Mouse (Mus musculus) forebrain, postnatal 0 days (tissue): ENCODE results near the gene Rbm33. TPM values are rescaled to one million over a fixed set of nuclear protein-coding genes. Genes with fewer than 3 reads are reported as not detected.

Experiments
- ATAC-seq: fragments of 200-750 bp; cut with Nextera tagmentation; 2 replicates; pipeline ENCODE4 v1.8.0; 2017; ENCODE audit warnings: mild to moderate bottlenecking, moderate library complexity
- DNase-seq: peaks from one replicate; pipeline ENCODE4 v3.0.0-alpha.2; 2015
- H3K27ac ChIP-seq: fragments of 300-500 bp; sonication (generic); 2 replicates; pipeline ENCODE4 v1.5.1; 2014; ENCODE audit warnings: low read depth, mild to moderate bottlenecking, antibody characterized with exemption, low read length, moderate library complexity, mixed read lengths
- H3K27me3 ChIP-seq: fragments of 300-500 bp; sonication (generic); 2 replicates; pipeline ENCODE4 v1.6.1; 2014; ENCODE audit warnings: mild to moderate bottlenecking, low read length, mixed read lengths; ENCODE audit not compliant: insufficient read depth
- H3K36me3 ChIP-seq: fragments of 300-500 bp; sonication (generic); 2 replicates; pipeline ENCODE4 v1.6.1; 2014; ENCODE audit warnings: mild to moderate bottlenecking, moderate library complexity; ENCODE audit not compliant: insufficient read depth
- H3K4me1 ChIP-seq: fragments of 300-500 bp; sonication (generic); 2 replicates; pipeline ENCODE4 v1.6.1; 2014; ENCODE audit warnings: antibody characterized with exemption; ENCODE audit not compliant: insufficient read depth
- H3K4me2 ChIP-seq: fragments of 300-500 bp; sonication (generic); 2 replicates; pipeline ENCODE4 v1.6.1; 2014; ENCODE audit warnings: low read depth, mild to moderate bottlenecking, moderate library complexity
- H3K4me3 ChIP-seq: fragments of 300-500 bp; sonication (generic); 2 replicates; pipeline ENCODE4 v1.5.1; 2014; ENCODE audit warnings: low read depth, low read length, mixed read lengths
- H3K9ac ChIP-seq: fragments of 300-500 bp; sonication (generic); 2 replicates; pipeline ENCODE4 v1.6.1; 2014; ENCODE audit warnings: mild to moderate bottlenecking
- H3K9me3 ChIP-seq: fragments of 300-500 bp; sonication (generic); 2 replicates; pipeline ENCODE4 v1.6.1; 2016; ENCODE audit warnings: low read length
- CTCF ChIP-seq: sonication (generic); IDR thresholded peaks from 2 replicates; pipeline ENCODE4 v1.5.1; 2016; ENCODE audit warnings: antibody characterized with exemption, control low read depth, low read depth
- WGBS: fragments of 180-500 bp; shearing (Covaris S2); extraction: QIAGEN DNeasy Blood & Tissue Kit; methylation state at CpG from one replicate; pipeline ENCODE4 v1.1.7; 2014; 5-methylcytosine and 5-hydroxymethylcytosine counted together
- polyA plus RNA-seq: library from polyadenylated mRNA; unstranded; fragments of >200 nt; fragmentation: Nextera tagmentation; extraction: Ambion mirVana; gene quantifications from 2 replicates; pipeline ENCODE4 v1.2.1, GENCODE M21; 2015
- total RNA-seq: library from RNA; depleted of rRNA; stranded (reverse); fragments of >200 nt; gene quantifications from 2 replicates; pipeline ENCODE4 v1.2.3, GENCODE M21; 2014

The Rbm33 gene
- total and polyA plus RNA-seq, 2 experiments from 2014 or later, result 12.5 to 41.7 TPM

- 86% methylated on average over 5 of the region's 5 CpGs for WGBS
- Histone ChIP-seq H3K27ac (no peak overlapping the region), H3K9ac (no peak overlapping the region), H3K9me3 (no peaks in the 10 kb centered on the region), H3K4me2 (no peak overlapping the region), H3K36me3 (no peaks in the 10 kb centered on the region), H3K27me3 (no peaks in the 10 kb centered on the region), H3K4me1 (no peaks in the 10 kb centered on the region), H3K4me3 (no peak overlapping the region)
- TF ChIP-seq CTCF, result no peak
- ATAC-seq, result no peak
- DNase-seq, result no peak
Measured at GRCm38 (mm10) chr5:28291118-28291850, 25.6 kb upstream of the Rbm33 start.

GRCm38 (mm10) chr5:28292281-28292680 lies 24.6 kb upstream of the Rbm33 start:
- WGBS, result 42% methylated on average over 3 of the region's 3 CpGs
- H3K27ac ChIP-seq, result no peak overlapping the region
- H3K27me3 ChIP-seq, result no peaks in the 10 kb centered on the region
- H3K4me1 ChIP-seq, result no peaks in the 10 kb centered on the region
- no peaks in the 10 kb centered on the region for H3K9me3 ChIP-seq
- H3K4me2 ChIP-seq, result no peak overlapping the region
- no peak overlapping the region for H3K9ac ChIP-seq
- no peak for ATAC-seq
- no peak for TF ChIP-seq CTCF
- DNase-seq, result no peak
- no peaks in the 10 kb centered on the region for H3K36me3 ChIP-seq
- no peak overlapping the region for H3K4me3 ChIP-seq

GRCm38 (mm10) chr5:28293990-28294389 lies 22.9 kb upstream of the Rbm33 start:
- Histone ChIP-seq H3K4me3 (no peak overlapping the region), H3K4me1 (no peaks in the 10 kb centered on the region), H3K27me3 (no peaks in the 10 kb centered on the region), H3K36me3 (no peaks in the 10 kb centered on the region), H3K9me3 (no peaks in the 10 kb centered on the region), H3K9ac (no peak overlapping the region), H3K4me2 (no peak overlapping the region), H3K27ac (no peak overlapping the region)
- TF ChIP-seq CTCF, result peak; percentile 97
- WGBS, result 7% methylated on average over 6 of the region's 6 CpGs
- DNase-seq (peak; percentile 79), ATAC-seq (no peak)

GRCm38 (mm10) chr5:28298161-28298560 lies 18.8 kb upstream of the Rbm33 start:
- ATAC-seq (peak; percentile 14; the same call in 1 of the 2 replicates), DNase-seq (no peak)
- Histone ChIP-seq H3K27ac (no peak overlapping the region), H3K4me2 (no peak overlapping the region), H3K27me3 (no peaks in the 10 kb centered on the region), H3K4me1 (no peaks in the 10 kb centered on the region), H3K36me3 (no peaks in the 10 kb centered on the region), H3K4me3 (no peak overlapping the region), H3K9me3 (no peaks in the 10 kb centered on the region), H3K9ac (no peak overlapping the region)
- TF ChIP-seq CTCF, result no peak
- 78% methylated on average over 5 of the region's 5 CpGs for WGBS

- peak; percentile 86 for ATAC-seq
- Histone ChIP-seq H3K27ac (no peak overlapping the region), H3K9ac (no peak overlapping the region), H3K9me3 (no peaks in the 10 kb centered on the region), H3K4me1 (no peaks in the 10 kb centered on the region), H3K4me2 (no peak overlapping the region), H3K36me3 (no peaks in the 10 kb centered on the region), H3K27me3 (no peaks in the 10 kb centered on the region), H3K4me3 (no peak overlapping the region)
- WGBS, result 49% methylated on average over 3 of the region's 3 CpGs
- peak; percentile 40 for DNase-seq
- TF ChIP-seq CTCF, result no peak
Measured at GRCm38 (mm10) chr5:28298693-28299092, 18.2 kb upstream of the Rbm33 start.

GRCm38 (mm10) chr5:28299346-28299745 lies 17.6 kb upstream of the Rbm33 start:
- no peak overlapping the region for H3K4me3 ChIP-seq
- no peak for TF ChIP-seq CTCF
- no peak for ATAC-seq

GRCm38 (mm10) chr5:28302671-28303070 lies 14.2 kb upstream of the Rbm33 start:
- Histone ChIP-seq H3K4me3 (no peak overlapping the region), H3K27ac (no peak overlapping the region), H3K9ac (no peak overlapping the region), H3K4me1 (no peaks in the 10 kb centered on the region), H3K27me3 (no peaks in the 10 kb centered on the region), H3K36me3 (no peaks in the 10 kb centered on the region), H3K9me3 (no peaks in the 10 kb centered on the region), H3K4me2 (no peak overlapping the region)
- no peak for TF ChIP-seq CTCF
- WGBS, result 79% methylated on average over 1 of the region's 1 CpGs
- ATAC-seq (no peak), DNase-seq (no peak)

More at GRCm38 (mm10) chr5:28299346-28299745, 17.6 kb upstream of the Rbm33 start:
- Histone ChIP-seq H3K36me3 (no peaks in the 10 kb centered on the region), H3K4me2 (no peak overlapping the region), H3K9me3 (no peaks in the 10 kb centered on the region), H3K4me1 (no peaks in the 10 kb centered on the region), H3K9ac (no peak overlapping the region), H3K27ac (no peak overlapping the region), H3K27me3 (no peaks in the 10 kb centered on the region)
- no peak for DNase-seq
- WGBS, result 83% methylated on average over 6 of the region's 6 CpGs
